Mouse (Mus musculus) embryonic fibroblast, embryonic 13.5 days (primary cell): ENCODE data around the gene Zfp59.

Experiments
- CTCF ChIP-seq: IDR thresholded peaks from 2 replicates; pipeline ENCODE4 v1.5.1; 2011; ENCODE audit warnings: mild to moderate bottlenecking, control low read depth, low read length, moderate library complexity, borderline replicate concordance; ENCODE audit not compliant: insufficient read depth
- POLR2A ChIP-seq: IDR thresholded peaks from 2 replicates; pipeline ENCODE4 v1.6.1; 2011; ENCODE audit warnings: low read depth, mild to moderate bottlenecking, control low read depth, low read length, moderate library complexity

DNA sequence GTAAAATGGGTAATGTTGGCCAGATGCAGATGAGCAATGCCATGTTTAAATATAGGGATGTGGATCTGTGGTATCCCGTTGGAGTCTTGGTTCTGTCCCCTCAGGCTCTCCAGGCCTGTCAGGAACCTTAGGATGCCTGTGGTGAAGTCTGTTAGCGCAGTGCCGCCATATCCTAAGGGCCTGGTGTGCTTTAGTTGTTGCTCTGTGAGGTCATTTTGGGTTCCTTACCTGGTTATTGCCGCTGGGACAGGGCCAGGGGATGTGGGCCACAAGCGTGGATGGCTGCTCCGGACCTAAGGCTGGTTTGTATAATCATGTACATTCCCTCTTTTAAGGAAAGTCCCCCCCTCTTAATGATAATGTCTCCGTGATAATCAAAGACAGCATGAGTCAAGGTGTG, 1.2 kb downstream of the Zfp59 start:
- TF ChIP-seq CTCF (no peak), POLR2A (no peak)
